Mouse (Mus musculus): Measurements from ENCODE around the gene Osbpl3.

- TF ChIP-seq CTCF (IDR thresholded peaks at IDR 0.05) (no peak), EP300 (IDR thresholded peaks at IDR 0.05; ENCODE audit: insufficient read depth, low read depth, low read length) (0 out of 2 replicates have a peak, but pooled peaks have one; percentile 28)
Observed at GRCm38 (mm10) chr6:50366724-50367123, 89.3 kb downstream of the Osbpl3 start.
